Mouse (Mus musculus) activated CD4-positive, CD25-positive, alpha-beta regulatory T cell, adult 9 weeks (primary cell): ENCODE data around the gene Uggt2. TPM values are rescaled to one million over a fixed set of nuclear protein-coding genes. Genes with fewer than 3 reads are reported as not detected.

Experiments used
- polyA plus RNA-seq: library from polyadenylated mRNA; unstranded; fragments of 100-300 nt; shearing (Covaris generic); gene quantifications from one replicate; pipeline ENCODE4 v1.2.1, GENCODE M21; 2017

Gene Uggt2
- 1.4 TPM for polyA plus RNA-seq

DNA sequence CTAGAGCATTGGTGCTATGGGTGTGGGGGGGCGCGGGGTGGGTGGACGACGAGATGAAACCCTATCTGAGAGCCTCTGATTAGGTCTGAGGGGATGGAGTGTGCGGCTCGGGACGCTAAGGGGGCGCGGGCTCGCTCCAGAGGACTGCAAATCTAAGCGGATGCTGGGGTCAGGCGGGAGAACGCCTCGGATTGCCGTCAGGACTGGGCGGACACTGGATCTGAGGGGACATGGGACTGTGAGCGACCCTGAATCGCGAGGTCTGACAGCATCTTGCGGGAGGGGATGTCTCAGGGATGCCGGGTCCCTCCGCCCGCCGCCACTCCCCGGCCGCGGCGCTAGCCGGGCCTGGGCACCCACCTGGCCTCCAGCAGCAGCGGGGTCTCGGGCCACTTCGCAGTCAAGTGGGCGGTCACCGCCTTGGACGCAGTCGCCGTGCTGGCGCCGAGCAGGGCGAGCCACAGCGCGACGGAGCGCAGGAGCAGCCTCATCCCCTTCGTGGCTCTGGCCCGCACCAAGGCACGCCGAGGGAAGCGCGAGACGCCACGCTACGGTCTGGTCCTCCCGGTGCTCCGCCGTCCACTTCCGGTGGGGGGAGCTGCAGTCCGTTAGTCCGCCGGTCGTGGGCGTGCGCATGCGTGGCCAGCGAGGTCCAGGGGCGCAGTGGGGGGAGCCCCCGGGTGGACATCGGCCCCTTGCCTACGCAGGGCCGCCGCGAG is at the start of gene Uggt2:
Uggt2 (minus strand) TSS at position 580 of the 719 bp plus-strand sequence.

DNA sequence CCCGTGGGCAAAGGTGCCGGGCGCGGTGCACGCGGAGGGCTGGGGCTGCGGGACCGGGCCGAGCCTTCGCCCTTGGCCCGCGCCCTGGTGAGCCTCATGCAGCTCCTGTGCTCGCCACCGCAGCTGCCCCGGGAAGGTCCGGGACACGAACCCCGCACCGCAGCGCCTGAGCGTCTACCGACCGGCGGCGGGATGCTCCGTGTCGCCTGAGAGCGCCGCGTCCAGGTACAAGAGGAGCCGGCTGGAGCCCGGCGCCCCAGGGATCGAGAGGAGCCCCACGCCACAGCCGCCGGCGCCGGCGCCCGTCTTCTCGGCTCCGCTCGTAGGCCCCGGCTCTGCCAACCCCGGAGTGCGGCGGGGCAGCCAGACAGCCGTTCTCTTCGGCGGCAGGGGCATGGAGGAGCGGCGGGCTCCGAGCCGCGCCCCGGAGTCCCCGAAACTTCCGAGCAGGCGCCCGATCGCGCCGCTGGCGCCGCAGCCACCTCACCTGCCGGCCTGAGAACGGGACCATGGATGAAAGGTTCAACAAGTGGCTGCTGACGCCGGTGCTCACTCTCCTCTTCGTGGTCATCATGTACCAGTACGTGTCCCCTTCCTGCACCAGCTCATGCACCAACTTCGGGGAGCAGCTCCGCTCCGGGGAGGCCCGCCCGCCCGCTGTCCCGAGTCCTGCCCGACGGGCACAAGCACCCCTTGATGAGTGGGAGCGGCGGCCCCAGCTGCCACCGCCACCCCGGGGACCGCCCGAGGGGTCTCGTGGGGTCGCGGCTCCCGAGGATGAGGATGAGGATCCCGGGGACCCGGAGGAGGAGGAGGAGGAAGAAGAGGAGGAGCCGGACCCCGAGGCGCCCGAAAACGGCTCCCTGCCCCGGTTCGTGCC is 38.9 kb upstream of the Uggt2 start, which contains the start of gene Hs6st3:
Hs6st3 (plus strand) TSS at position 436 of the 880 bp plus-strand sequence.

DNA sequence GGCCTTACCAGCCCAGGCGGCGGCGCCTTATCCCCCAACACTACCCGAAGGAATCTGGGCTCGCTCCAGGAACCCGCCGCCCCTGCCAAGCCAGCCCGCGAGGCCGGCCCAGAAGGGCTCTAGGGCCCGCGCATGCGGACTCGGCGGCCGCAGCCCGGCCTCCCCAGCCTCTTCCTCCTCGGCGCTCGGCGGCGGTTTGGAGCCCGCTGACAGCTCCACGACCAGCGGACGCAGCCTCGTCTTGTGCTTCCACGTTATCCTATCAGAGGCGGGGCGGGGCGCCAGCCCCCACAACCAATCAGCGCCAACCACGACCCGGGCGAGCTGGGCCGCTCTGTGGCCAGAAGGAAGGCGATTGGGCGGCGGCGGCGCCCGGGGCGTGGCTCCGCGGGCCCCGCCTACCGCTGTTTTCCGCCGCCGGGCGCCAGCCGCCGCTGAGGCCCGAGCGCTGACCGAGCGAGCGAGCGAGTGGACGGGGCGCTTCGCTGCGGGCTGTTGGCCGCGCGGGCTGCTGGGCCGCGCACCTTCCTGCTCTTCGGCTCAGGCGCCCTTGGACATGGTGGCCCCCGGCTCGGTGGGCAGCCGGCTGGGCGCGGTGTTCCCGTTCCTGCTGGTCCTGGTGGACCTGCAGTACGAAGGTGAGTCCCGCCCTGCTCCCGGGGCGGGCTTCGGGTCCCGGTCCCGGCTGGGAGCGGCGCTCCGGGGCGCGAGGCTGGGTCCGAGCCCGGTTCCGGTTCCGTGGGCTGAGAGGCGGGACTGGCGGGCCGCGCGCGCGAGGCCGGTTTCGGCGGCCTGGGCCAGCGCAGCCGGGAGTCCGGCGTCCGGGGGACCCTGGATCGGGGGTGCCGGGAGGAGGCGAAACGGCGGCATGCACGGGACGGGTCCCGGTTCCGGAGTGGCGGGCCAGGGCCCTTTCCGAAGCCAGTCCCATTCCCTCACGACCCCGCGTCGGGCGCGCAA is 161.4 kb downstream of the Uggt2 start, which contains the start of gene Dnajc3:
Dnajc3 (plus strand) TSS at position 444 of the 960 bp plus-strand sequence.

Other genes starting within 250 kb of the Uggt2 start
- 9.7 TPM for gene Dzip1, start 174.0 kb downstream of the Uggt2 start, polyA plus RNA-seq
- 31.9 TPM for gene Dnajc3, start 161.5 kb downstream of the Uggt2 start, polyA plus RNA-seq
- not detected for gene Hs6st3, start 38.9 kb upstream of the Uggt2 start, polyA plus RNA-seq